Mouse (Mus musculus): ENCODE results near the gene Ppp1r14c.

The Ppp1r14c gene

GRCm38 (mm10) chr10:3366036-3366869 lies at the start of gene Ppp1r14c:
Ppp1r14c (plus strand) TSS chr10:3366057.
- DNase-seq (ENCODE audit: low spot score) = peak; percentile 16

DNA sequence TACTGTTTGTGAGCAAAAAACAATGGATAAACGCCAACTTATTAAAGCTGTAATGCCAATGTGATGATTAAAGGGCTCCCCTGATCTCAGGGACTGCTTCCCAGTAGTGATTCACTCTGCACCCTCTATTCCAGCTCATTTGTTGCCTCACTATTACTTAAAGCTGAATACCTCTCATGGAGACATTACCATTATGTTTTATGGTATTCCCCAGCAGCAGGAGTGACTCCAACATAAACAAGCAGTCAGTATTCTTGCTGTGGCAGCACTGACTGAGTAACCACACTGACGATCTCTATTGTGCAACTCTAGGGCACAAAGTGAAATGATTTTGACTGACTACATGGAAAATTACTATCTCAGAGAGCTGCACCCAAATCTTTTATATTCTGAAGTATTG lies 44.5 kb upstream of the Ppp1r14c start:
- DNase-seq (ENCODE audit: low spot score) = no peak

DNA sequence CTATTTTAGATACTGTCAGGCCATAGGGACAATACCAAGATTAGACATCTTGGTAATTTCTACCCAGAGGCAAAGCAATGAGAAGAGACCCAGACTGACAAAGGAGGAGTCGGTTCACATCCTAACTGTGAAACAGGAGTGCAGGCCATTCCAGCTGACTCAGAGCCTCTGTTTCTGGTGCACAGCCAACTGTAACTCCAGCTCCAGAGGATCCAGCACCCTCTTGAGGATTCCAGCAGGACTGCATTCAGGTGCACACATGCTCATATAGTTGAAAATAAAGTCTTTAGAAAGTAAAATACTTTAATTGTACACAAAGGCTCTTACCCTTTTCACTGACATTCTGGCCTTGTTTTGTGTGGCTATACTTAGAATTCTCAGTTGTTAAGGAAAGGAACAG lies 40.4 kb upstream of the Ppp1r14c start:
- DNase-seq (ENCODE audit: low spot score) = peak; percentile 19

- peak; percentile 58 for DNase-seq (ENCODE audit: low spot score)
These were observed 33.0 kb upstream of the Ppp1r14c start for GRCm38 (mm10) chr10:3332880-3333279.

DNA sequence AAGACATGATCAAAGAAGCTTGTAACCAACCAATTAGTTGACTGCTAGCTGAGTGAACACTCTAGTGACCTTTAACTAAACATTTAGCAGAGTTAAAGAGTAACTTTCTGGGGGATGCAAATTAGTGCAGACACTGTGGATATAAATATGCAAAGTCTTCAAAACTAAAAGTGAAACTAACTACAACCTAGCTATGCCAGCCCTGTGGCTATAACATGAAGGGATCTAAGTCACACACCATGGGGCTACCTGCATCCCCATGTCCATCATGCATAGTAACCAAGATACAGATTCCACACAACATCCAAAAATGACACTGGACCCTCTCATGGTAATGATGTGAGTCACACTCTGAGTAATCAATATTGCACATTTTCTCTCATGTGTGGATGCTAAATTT lies 31.3 kb upstream of the Ppp1r14c start:
- no peak for DNase-seq (ENCODE audit: low spot score)

DNA sequence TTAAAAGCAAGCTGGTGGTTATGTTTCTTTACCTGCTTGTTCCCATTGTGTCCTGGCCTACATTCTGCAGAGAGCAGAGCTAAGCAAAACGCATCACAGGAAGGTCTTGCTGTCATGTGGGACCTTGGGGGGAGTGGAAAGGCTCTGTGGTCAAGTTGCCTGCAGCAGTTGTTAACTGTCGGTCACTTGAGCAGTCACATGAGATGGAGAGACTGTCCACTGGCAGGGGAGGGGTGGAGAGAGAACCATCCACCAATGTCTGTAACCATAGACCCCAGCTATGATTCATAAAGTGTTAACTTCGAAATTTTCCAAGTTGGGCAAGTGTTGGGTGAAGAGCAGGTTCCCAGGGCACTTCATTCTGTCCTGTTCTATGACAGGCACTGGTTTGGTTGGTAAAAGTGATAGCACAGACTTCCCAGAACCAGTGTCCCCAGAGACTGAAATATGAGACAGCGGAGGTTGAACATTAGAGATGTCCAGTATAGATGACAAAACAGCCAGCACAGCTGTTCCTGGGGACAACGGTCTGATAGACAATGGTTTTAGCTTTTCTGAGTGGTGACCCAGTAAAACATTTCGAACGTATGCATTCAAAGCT lies 29.0 kb upstream of the Ppp1r14c start:
- no peak for DNase-seq (ENCODE audit: low spot score)

DNA sequence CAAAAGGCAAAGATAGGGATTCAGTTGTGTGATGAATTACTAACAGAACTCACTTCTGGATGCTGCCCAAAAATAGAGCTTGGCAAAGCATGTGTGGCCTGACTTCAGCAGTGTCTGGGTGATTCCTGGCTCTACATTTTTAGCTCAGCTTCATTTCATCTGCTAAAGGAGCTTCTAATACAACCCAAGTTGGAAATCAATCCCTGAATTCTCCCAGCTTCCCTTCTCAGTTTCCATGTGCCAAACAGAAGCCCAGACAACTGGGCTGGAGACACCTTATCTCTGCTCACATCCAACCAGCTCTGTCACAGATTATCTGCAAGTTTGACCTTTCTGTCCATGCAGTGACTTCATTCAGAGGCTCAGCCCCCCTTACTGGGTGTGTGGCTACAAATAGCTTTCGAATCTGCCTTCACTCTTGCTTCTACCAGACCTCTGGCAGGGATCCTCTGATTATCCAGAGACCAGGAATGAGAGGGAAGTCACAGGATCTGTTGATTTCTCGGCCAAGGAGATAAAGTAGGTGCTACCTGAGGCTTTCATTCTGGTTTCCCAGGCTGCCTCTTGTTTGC lies 28.4 kb upstream of the Ppp1r14c start:
- DNase-seq (ENCODE audit: low spot score) = no peak

DNA sequence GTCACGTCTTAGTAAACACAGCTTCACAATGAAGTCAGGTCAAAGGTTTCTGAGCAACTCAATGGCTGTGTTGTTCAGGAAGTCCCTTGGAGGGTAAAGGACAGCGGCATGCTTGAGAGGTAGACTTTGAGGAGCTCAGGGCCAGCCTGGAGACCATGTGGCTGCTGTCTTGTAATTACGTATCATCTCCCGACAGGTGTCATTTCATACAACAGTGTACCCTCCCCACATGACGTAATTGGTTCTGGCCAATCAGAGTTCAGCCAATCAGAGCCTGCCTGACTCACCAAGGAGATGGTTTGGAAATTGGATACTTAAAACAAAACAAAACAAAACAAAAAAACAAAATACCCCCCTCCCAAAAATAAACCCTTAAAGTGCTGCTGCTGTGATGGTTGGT lies 20.2 kb upstream of the Ppp1r14c start:
- DNase-seq (ENCODE audit: low spot score) = no peak

DNA sequence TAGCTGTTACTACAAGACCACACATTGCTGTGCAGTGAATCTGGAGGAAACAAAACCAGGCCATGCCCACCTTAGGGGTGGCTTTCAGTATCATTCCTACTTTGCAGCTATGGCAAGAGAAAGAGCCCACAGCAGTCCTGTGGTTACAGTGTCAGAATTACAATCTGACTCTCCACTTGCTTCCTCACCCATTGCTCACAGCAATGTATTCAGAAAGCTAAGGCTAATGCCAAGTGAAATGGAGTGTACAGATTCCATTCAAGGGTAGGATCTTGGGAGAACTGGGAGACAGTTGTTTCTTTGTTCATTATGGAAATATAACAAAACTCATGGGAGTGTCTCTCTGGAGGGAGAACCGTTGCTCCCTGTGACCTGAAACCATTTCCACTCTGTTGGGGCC lies 6.3 kb upstream of the Ppp1r14c start:
- DNase-seq (ENCODE audit: low spot score) = no peak

DNA sequence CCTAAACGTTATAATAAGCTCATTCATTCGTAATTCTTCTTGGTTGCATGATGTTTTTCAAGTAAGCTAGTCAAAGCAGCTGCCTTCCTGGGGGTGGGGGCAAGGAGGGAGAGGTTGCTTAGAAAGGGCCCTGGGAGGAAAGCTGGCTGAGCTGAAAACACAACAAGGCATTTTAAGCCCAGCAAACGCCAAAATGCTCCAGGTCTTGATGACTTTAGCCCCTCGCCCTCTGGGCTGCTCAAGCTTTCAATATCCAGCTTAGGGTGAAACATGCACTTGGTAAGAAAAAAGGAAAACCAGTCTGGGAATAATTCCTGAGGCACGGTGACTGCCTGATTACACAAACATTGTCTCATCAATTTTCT lies 204 bp upstream of the Ppp1r14c start:
- DNase-seq (ENCODE audit: low spot score) = no peak

- no peak for DNase-seq (ENCODE audit: low spot score)
These were observed 1.1 kb downstream of the Ppp1r14c start for GRCm38 (mm10) chr10:3366870-3367431.

DNA sequence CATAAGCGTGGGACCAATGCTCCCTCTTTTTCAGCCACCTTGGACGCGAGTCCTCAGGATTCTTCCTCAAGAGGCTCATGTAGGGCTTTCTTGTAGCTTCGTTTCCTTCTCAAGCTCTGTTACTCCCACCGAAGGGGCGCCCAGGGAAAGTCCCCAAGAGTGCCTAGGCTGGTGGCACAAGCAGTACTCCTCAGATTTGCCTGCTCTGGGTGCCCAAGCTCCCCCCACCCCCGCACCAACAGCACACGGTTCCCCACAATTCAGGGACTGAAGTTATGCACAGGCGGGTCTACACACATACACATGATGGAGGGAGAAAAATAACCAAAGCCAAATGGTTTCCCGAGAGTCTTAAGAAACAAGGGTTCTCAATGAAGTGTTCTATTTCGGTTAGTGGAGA lies 1.6 kb downstream of the Ppp1r14c start:
- DNase-seq (ENCODE audit: low spot score) = no peak

GRCm38 (mm10) chr10:3383176-3383575 lies 17.3 kb downstream of the Ppp1r14c start:
- DNase-seq (ENCODE audit: low spot score) = no peak

- DNase-seq (ENCODE audit: low spot score) = no peak
These were observed 26.4 kb downstream of the Ppp1r14c start for GRCm38 (mm10) chr10:3392251-3392650.

DNA sequence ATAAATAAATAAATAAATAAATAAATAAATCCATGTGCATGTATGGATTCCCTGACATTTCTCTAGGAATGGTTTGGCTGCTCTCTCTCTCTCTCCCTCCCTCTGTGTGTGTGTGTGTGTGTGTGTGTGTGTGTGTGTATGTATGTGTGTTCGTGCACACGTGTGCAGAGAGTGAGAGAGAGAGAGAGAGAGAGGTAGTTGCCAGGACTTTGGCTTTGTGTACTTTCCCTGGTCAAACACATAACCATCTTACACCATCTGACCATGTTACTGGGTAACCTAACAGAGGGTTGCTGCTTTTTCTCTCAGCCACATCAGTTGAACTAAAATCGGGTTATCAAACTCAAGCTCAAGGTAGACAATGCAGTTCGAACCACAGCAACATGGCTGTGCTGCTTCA lies 27.7 kb downstream of the Ppp1r14c start:
- DNase-seq (ENCODE audit: low spot score) = no peak

- DNase-seq (ENCODE audit: low spot score) = peak; percentile 25
These were observed 28.3 kb downstream of the Ppp1r14c start for GRCm38 (mm10) chr10:3394193-3394592.

DNA sequence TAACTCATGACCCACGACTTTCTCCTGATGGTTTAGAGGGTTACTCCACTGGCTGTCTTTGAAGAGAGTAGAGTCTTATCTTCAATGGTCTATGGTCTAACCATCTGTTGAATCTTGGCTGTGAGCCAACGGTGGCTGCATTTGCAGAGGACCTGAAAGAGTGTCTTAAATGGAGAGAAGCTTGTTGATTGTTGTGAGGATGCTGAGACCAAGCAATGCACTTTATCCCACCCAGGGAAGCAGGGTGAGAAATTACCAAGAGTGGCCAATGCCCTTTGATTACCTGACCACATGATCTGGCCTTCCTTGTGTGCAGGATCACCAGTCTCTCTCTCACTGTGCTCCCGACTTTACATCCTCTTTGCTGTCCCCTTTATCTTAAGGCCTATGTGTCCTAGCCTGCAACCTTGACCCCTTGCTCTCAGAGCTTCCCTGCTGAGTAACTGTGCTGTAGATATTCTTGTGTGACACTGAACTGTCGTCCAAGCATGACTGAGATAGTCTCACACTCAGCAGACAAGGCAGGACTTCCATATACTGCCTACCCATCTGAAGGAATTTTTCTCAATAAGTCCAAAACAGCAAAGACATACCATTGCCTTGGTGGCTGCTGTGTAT lies 28.9 kb downstream of the Ppp1r14c start:
- DNase-seq (ENCODE audit: low spot score) = no peak

DNA sequence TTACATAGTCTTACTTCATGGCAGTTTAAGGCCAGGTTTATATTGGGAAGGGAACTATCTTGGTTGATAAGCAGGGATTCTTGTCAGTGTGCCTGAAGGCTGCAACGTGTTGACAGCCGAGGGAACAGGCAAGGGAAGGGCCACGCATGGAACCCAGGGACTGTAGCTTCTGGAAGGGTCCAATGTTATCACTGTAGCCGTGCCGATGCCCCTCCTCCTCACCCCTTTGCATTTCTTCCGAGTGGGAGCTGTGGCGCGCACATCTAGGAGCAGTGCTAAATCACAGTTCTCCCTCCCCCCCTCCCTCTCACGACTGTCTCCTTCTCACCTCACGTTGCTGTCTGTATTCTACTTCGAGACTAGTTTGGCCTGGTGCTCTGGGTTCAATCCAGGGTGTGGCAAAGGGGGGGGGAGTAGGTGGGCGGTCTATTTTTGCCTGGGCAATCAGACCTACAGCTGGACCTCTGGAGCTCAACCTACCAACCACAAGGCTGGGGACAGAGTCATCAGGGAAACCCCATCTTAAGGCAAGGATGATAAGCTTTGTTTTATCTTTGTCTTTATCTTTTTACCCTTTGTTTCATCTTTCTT lies 29.6 kb downstream of the Ppp1r14c start:
- DNase-seq (ENCODE audit: low spot score) = no peak

GRCm38 (mm10) chr10:3396008-3396795 lies 30.3 kb downstream of the Ppp1r14c start:
- DNase-seq (ENCODE audit: low spot score) = no peak

DNA sequence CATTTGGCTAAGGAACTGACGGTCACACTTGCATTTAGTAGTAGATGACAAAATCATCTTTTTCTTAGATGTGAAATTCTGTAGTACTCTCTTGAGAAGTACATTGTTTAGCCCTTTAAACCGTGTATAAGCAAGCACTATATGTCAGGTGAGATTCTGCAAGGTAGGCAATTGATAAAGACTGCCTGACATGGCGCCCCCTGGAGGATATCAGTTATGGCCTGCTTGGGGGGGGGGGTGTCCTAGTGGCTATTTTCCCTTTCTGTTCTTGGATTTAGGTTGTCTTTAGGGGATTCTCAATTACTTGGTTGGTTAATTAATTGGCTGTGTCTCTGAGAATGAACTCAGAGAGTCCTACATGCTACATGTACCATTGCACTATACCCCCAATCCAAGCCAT lies 31.5 kb downstream of the Ppp1r14c start:
- DNase-seq (ENCODE audit: low spot score) = no peak

DNA sequence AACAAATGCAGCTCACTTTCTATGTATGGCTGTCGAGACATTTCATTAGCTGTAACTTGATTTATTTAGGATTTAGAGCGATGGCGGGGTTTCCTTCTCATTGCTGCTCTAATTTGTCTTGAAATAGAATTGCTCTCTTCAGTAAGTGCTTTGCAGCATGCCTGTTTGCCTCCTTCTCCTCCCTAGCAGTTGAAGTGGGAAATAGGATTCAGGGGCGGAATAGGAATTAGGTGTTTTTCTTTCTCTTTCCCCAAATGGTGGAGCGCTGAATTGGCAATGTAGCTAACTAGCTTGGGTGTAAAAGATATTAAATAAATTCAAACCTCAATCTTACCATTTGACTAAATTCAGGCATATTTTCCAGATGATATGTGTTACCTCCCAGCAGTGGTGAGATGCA lies 32.2 kb downstream of the Ppp1r14c start:
- no peak for DNase-seq (ENCODE audit: low spot score)

GRCm38 (mm10) chr10:3402284-3402683 lies 36.4 kb downstream of the Ppp1r14c start:
- no peak for DNase-seq (ENCODE audit: low spot score)

All from ovary, postnatal 14 days (tissue).